Mouse (Mus musculus): ENCODE data around the gene D7Ertd443e.

- TF ChIP-seq MAX (IDR thresholded peaks at IDR 0.05; ENCODE audit: low read length) (no peak), USF1 (IDR thresholded peaks at IDR 0.05; ENCODE audit: low read depth, low read length) (no peak), SMC3 (IDR thresholded peaks at IDR 0.05; ENCODE audit: low read depth, low read length) (no peak), HCFC1 (IDR thresholded peaks at IDR 0.05; ENCODE audit: low read depth, low read length) (no peak), CHD2 (IDR thresholded peaks at IDR 0.05; ENCODE audit: low read length) (no peak), EP300 (IDR thresholded peaks at IDR 0.05; ENCODE audit: low read depth in 1 of 2, low read length in 2 of 2) (no peak), UBTF (IDR thresholded peaks at IDR 0.05; ENCODE audit: borderline replicate concordance, insufficient read depth, low read depth, low read length) (no peak), POLR2A (IDR thresholded peaks at IDR 0.05; ENCODE audit: control insufficient read depth in 1 of 2, insufficient read depth in 1 of 2, low read depth in 1 of 2, low read length in 2 of 2, poor library complexity in 1 of 2) (no peak), E2F4 (IDR thresholded peaks at IDR 0.05; ENCODE audit: borderline replicate concordance, low read depth, low read length) (no peak), CTCF (IDR thresholded peaks at IDR 0.05 in 2 of 3, conservative IDR thresholded peaks at IDR 0.05 in 1 of 3; ENCODE audit: control insufficient read depth in 1 of 3, insufficient read depth in 1 of 3, low read depth in 2 of 3, low read length in 3 of 3, poor library complexity in 1 of 3, severe bottlenecking in 1 of 3) (no peak), NELFE (IDR thresholded peaks at IDR 0.05; ENCODE audit: low read depth, low read length) (no peak), RAD21 (IDR thresholded peaks at IDR 0.05; ENCODE audit: low read depth, low read length) (no peak), MAZ (IDR thresholded peaks at IDR 0.05; ENCODE audit: low read depth, low read length) (no peak)
These were observed 161.1 kb downstream of the D7Ertd443e start for GRCm38 (mm10) chr7:134224421-134224740.

Measured in MEL (cell line).